Mouse (Mus musculus) hindbrain, embryonic 10.5 days (tissue): ENCODE data around the gene Olfr597. TPM values are rescaled to one million over a fixed set of nuclear protein-coding genes. Genes with fewer than 3 reads are reported as not detected.
"Not testable (repeated sequence)": the region's sequence is repeated elsewhere in the genome, so short reads cannot be mapped to it uniquely, and the experiment has no call there.

Experiments used
- DNase-seq: peaks from one replicate; pipeline ENCODE4 v3.0.0-alpha.2; 2017; ENCODE audit warnings: low spot score
- H3K27ac ChIP-seq: fragments of 300-500 bp; sonication (generic); 2 replicates; pipeline ENCODE4 v1.5.1; 2016; ENCODE audit warnings: mild to moderate bottlenecking, moderate library complexity
- H3K27me3 ChIP-seq: fragments of 300-500 bp; sonication (generic); 2 replicates; pipeline ENCODE4 v1.6.1; 2016; ENCODE audit warnings: mild to moderate bottlenecking; ENCODE audit not compliant: poor library complexity, insufficient read depth, severe bottlenecking
- H3K36me3 ChIP-seq: fragments of 300-500 bp; sonication (generic); 2 replicates; pipeline ENCODE4 v1.6.1; 2016; ENCODE audit warnings: mild to moderate bottlenecking, moderate library complexity
- H3K4me1 ChIP-seq: fragments of 300-500 bp; sonication (generic); replicated peaks from 2 replicates; pipeline ENCODE4 v1.6.1; 2016; ENCODE audit warnings: mild to moderate bottlenecking
- H3K4me3 ChIP-seq: fragments of 300-500 bp; sonication (generic); 2 replicates; pipeline ENCODE4 v1.5.1; 2016; ENCODE audit warnings: mild to moderate bottlenecking, moderate library complexity
- H3K9me3 ChIP-seq: fragments of 300-500 bp; sonication (generic); 2 replicates; pipeline ENCODE4 v1.6.1; 2016; ENCODE audit warnings: mild to moderate bottlenecking, moderate library complexity
- WGBS: fragments of 180-500 bp; shearing (Covaris S2); methylation state at CpG from one replicate; pipeline ENCODE4 v1.1.7; 2016; 5-methylcytosine and 5-hydroxymethylcytosine counted together
- polyA plus RNA-seq: library from polyadenylated mRNA; unstranded; fragments of >200 nt; fragmentation: Nextera tagmentation; extraction: Ambion mirVana; gene quantifications from 2 replicates; pipeline ENCODE4 v1.2.1, GENCODE M21; 2016

Olfr597 gene
- not detected in 2 replicates for polyA plus RNA-seq

DNA sequence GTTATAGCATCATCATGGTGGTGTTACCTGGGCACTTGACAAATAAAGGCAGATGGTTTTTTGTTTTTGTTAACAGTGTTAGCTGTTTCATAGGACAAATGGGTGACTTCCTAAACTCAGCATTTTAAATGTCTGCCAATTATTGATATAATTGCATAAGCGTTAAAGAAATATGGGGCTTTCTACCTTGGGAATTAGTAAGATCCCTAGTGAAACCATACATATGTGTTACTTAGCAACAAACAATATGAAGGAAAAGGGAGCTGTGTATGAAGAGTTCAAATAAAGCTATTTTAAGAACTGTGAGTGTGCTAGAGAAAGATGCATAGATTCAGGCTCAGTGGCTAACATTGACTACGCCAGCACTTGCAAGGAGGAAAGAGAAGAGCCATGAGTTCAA, at the start of gene Olfr597:
Gene Olfr597, plus strand, starts transcription at position 301 of the 400 bp plus-strand sequence.
- WGBS: 95% methylated on average over 2 of the region's 2 CpGs
- not testable (repeated sequence) for H3K36me3 ChIP-seq, H3K4me1 ChIP-seq, H3K27me3 ChIP-seq, H3K9me3 ChIP-seq, H3K27ac ChIP-seq, H3K4me3 ChIP-seq, DNase-seq

DNA sequence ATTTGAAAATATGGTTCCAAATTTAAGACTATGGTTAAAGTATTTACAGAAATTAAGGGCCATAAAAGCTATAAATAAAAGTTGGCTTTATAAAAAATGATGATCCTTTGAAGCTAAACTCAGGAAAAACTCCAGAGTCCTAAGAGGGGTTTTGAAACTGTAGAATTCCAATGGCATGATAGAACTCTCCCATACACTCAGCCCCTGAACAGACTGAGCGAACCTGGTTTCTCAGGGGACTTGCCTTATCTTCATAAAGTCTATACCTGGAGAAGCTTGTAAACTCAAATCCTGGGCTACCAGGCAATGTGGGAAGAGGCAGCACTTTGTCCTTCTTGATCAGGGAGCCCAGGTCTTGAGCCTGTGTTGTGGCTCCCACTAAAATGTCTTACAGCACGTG, 10.8 kb upstream of the Olfr597 start, which contains the start of gene Olfr596:
Gene Olfr596, plus strand, starts transcription at position 301 of the 400 bp plus-strand sequence.
- not testable (repeated sequence) for H3K9me3 ChIP-seq, H3K27me3 ChIP-seq, H3K4me1 ChIP-seq, H3K4me3 ChIP-seq, DNase-seq, H3K36me3 ChIP-seq, H3K27ac ChIP-seq
- WGBS: 83% methylated on average over 2 of the region's 2 CpGs

DNA sequence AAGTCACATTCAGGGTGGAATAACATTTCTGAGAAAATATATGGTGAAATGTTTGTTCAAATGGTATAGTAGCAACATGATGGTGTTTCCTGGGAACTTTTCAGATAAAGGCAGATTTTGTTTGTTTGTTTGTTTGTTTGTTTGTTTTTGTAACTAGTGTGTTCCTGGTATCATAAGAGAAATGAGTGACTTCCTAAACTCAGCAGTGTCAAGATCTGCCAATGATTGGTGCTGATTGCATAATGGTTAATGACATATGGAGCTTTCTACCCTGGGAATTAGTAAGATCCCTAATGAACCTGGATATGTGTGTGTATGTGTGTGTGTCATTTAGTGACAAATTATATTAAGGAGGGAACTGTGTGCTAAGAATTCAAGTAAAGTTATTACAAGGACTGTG, 7.2 kb downstream of the Olfr597 start, which contains the start of gene Olfr598:
Gene Olfr598, plus strand, starts transcription at position 301 of the 400 bp plus-strand sequence.
- Histone ChIP-seq H3K27me3 (no peaks in the 10 kb centered on the region), H3K4me1 (no peaks in the 10 kb centered on the region), H3K36me3 (no peaks in the 10 kb centered on the region), H3K9me3 (no peaks in the 10 kb centered on the region), H3K27ac (no peak within 1 kb of the TSS), H3K4me3 (no peak within 1 kb of the TSS)
- DNase-seq: no peak

DNA sequence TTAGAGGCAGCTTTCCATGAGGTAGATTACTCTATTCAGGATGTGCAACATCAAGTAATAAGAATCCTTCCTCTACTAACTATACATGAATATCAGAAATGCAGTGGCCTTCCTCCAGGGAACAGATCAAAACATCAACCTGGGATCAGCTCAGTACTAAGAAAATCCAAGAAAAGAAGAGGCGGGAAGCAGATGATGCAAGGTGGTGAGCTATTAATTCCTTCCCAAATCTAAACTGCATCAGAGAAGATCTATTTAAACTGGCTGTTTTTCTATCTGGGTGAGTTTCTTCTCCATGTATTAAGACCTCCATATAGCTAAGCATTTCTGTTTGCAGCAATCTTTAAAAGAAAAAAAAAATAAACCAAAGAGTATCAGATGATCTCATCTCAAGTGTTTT, 19.5 kb downstream of the Olfr597 start, which contains the start of gene Olfr599:
Gene Olfr599, plus strand, starts transcription at position 301 of the 400 bp plus-strand sequence.
- Histone ChIP-seq H3K27me3 (no peaks in the 10 kb centered on the region), H3K4me3 (no peak within 1 kb of the TSS), H3K9me3 (no peaks in the 10 kb centered on the region), H3K4me1 (no peaks in the 10 kb centered on the region), H3K27ac (no peak within 1 kb of the TSS), H3K36me3 (no peaks in the 10 kb centered on the region)
- 92% methylated on average over 1 of the region's 1 CpGs for WGBS
- no peak for DNase-seq

DNA sequence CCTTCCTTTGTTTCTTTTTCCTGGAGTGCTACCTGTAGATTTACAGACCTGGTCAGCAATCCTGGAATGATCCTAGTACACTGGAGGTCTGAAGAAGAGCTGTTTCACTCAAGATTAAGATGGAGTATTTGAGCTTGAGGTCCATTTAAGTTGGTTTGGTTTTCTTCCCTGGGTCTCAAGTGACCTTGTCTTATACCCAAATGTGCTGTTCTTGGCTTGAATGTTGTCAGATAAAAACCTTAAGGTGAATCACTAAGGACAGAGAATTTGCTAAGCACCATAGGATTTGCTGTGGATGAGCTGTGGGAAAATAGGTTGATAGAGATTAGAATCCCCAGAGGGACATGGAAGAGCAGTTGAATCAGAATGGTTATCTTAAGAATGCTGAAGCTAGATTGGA, 33.5 kb downstream of the Olfr597 start, which contains the start of gene Olfr600:
Gene Olfr600, minus strand, starts transcription at position 101 of the 400 bp plus-strand sequence.
- H3K27ac ChIP-seq: no peak within 1 kb of the TSS
- no peaks in the 10 kb centered on the region for H3K4me1 ChIP-seq
- H3K36me3 ChIP-seq: no peaks in the 10 kb centered on the region
- no peaks in the 10 kb centered on the region for H3K9me3 ChIP-seq
- H3K27me3 ChIP-seq: no peaks in the 10 kb centered on the region
- DNase-seq: no peak
- H3K4me3 ChIP-seq: no peak within 1 kb of the TSS

DNA sequence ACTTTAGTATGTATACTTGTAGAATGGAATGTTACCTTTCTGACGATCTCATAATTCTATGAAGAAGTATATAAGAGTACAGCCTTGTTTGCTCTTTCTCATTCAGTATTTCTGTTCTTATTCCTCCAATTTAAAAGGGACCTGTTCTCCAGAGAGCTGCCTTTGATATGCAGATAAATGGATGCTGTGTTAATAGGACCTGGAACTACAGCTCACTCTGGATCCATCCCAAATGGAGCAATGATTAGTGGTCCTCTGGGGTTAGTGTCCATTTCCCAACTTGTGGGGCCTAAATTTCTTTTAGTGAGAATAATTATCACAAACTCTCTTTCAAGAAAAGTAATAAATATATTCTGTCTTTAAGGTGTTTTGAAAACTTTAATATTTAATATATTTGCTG, 46.4 kb downstream of the Olfr597 start, which contains the start of gene Olfr601:
Gene Olfr601, minus strand, starts transcription at position 101 of the 400 bp plus-strand sequence.
- no peak for DNase-seq
- no peaks in the 10 kb centered on the region for H3K36me3 ChIP-seq
- no peaks in the 10 kb centered on the region for H3K27me3 ChIP-seq
- no peak within 1 kb of the TSS for H3K4me3 ChIP-seq
- no peaks in the 10 kb centered on the region for H3K4me1 ChIP-seq
- no peak within 1 kb of the TSS for H3K27ac ChIP-seq
- no peaks in the 10 kb centered on the region for H3K9me3 ChIP-seq
- WGBS: 100% methylated on average over 1 of the region's 1 CpGs

Other genes with a start within 250 kb of the Olfr597 start
- gene Olfr584, start 234.4 kb upstream of the Olfr597 start, polyA plus RNA-seq: not detected in 2 replicates
- not detected in 2 replicates for gene Olfr585, start 218.6 kb upstream of the Olfr597 start, polyA plus RNA-seq
- not detected in 2 replicates for gene Olfr586, start 190.7 kb upstream of the Olfr597 start, polyA plus RNA-seq
- not detected in 2 replicates for gene Olfr588-ps1, start 175.4 kb upstream of the Olfr597 start, polyA plus RNA-seq
- not detected in 2 replicates for gene Olfr589, start 160.0 kb upstream of the Olfr597 start, polyA plus RNA-seq
- gene Olfr591, start 138.0 kb upstream of the Olfr597 start, polyA plus RNA-seq: not detected in 2 replicates
- not detected in 2 replicates for gene Olfr592, start 131.5 kb upstream of the Olfr597 start, polyA plus RNA-seq
- gene Olfr593, start 104.5 kb upstream of the Olfr597 start, polyA plus RNA-seq: not detected in 2 replicates
- gene Olfr594, start 99.3 kb upstream of the Olfr597 start, polyA plus RNA-seq: not detected in 2 replicates
- not detected in 2 replicates for gene Usp17ld, start 63.8 kb upstream of the Olfr597 start, polyA plus RNA-seq
- gene Olfr596, start 10.7 kb upstream of the Olfr597 start, polyA plus RNA-seq: not detected in 2 replicates
- gene Olfr598, start 7.3 kb downstream of the Olfr597 start, polyA plus RNA-seq: not detected in 2 replicates
- not detected in 2 replicates for gene Olfr599, start 19.6 kb downstream of the Olfr597 start, polyA plus RNA-seq
- gene Olfr600, start 33.4 kb downstream of the Olfr597 start, polyA plus RNA-seq: not detected in 2 replicates
- not detected in 2 replicates for gene Olfr601, start 46.3 kb downstream of the Olfr597 start, polyA plus RNA-seq
- not detected in 2 replicates for gene Olfr603, start 69.9 kb downstream of the Olfr597 start, polyA plus RNA-seq
- not detected in 2 replicates for gene Usp17lc, start 98.8 kb downstream of the Olfr597 start, polyA plus RNA-seq
- gene Olfr605, start 129.1 kb downstream of the Olfr597 start, polyA plus RNA-seq: not detected in 2 replicates
- not detected in 2 replicates for gene Olfr606, start 132.7 kb downstream of the Olfr597 start, polyA plus RNA-seq
- gene Olfr607, start 147.8 kb downstream of the Olfr597 start, polyA plus RNA-seq: not detected in 2 replicates
- gene Olfr608, start 153.6 kb downstream of the Olfr597 start, polyA plus RNA-seq: not detected in 2 replicates
- not detected in 2 replicates for gene Olfr609, start 181.7 kb downstream of the Olfr597 start, polyA plus RNA-seq
- gene Olfr610, start 195.8 kb downstream of the Olfr597 start, polyA plus RNA-seq: not detected in 2 replicates
- not detected in 2 replicates for gene Olfr611, start 204.5 kb downstream of the Olfr597 start, polyA plus RNA-seq
- not detected in 2 replicates for gene Olfr612, start 226.4 kb downstream of the Olfr597 start, polyA plus RNA-seq
- not detected in 2 replicates for gene Olfr613, start 231.8 kb downstream of the Olfr597 start, polyA plus RNA-seq
- not detected in 2 replicates for gene Olfr615, start 239.8 kb downstream of the Olfr597 start, polyA plus RNA-seq